Mouse (Mus musculus): ENCODE results near the gene Ski. TPM values are rescaled to one million over a fixed set of nuclear protein-coding genes. Genes with fewer than 3 reads are reported as not detected.

Gene Ski
- 167 TPM for total RNA-seq (2023)

DNA sequence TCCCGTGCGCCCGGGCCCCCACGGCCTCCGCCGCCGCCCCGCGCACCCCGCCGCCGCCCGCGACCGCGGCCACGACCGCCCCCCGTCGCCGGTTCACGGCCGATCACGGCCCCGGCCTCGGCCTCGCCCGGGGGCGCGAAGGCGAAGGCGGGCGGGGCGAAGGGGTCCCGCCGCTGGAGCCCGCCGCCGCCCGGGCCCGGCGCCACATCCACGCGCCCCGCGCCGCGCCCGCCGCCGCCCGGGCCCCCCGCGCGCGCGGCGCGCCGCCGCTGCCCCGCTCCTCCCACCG, at the start of gene Ski:
Gene Ski (minus strand): TSS at position 41 of the 289 bp plus-strand sequence.

GRCm38 (mm10) chr4:155249648-155250351, 27.4 kb upstream of the Ski start, which contains the start of gene Faap20:
TSS of gene Faap20 (plus strand) at chr4:155249802.

Other genes with a start within 250 kb of the Ski start
- gene Plch2, start 165.8 kb downstream of the Ski start, total RNA-seq (2023), result 0.59 TPM
- gene Pex10, start 155.6 kb downstream of the Ski start, total RNA-seq (2023), result 9.3 TPM
- gene Rer1, start 136.2 kb downstream of the Ski start, total RNA-seq (2023), result 57.2 TPM
- 3.1 TPM for gene Morn1, start 136.0 kb downstream of the Ski start, total RNA-seq (2023)
- 40.8 TPM for gene Faap20, start 27.2 kb upstream of the Ski start, total RNA-seq (2023)
- gene Prkcz, start 138.8 kb upstream of the Ski start, total RNA-seq (2023), result 18.4 TPM
- gene Gabrd, start 175.5 kb upstream of the Ski start, total RNA-seq (2023), result not detected
- 0.70 TPM for gene Cfap74, start 186.6 kb upstream of the Ski start, total RNA-seq (2023)
- not detected for gene Tmem52, start 246.5 kb upstream of the Ski start, total RNA-seq (2023)